Mouse (Mus musculus) embryo, embryonic 10.5 days (tissue): ENCODE data around the gene Ptgds.

Experiments used
- DNase-seq: peaks from one replicate; pipeline ENCODE4 v3.0.0-alpha.2; 2015; ENCODE audit warnings: low spot score

Gene Ptgds

GRCm38 (mm10) chr2:25442682-25443081 lies 27.2 kb downstream of the Ptgds start:
- DNase-seq = no peak

GRCm38 (mm10) chr2:25441067-25441466 lies 28.8 kb downstream of the Ptgds start:
- DNase-seq = no peak

- no peak for DNase-seq
Observed at GRCm38 (mm10) chr2:25436286-25436820, 33.5 kb downstream of the Ptgds start.

- DNase-seq = no peak
Observed at GRCm38 (mm10) chr2:25434292-25434691, 35.6 kb downstream of the Ptgds start.

GRCm38 (mm10) chr2:25433101-25433500 lies 36.7 kb downstream of the Ptgds start:
- no peak for DNase-seq

GRCm38 (mm10) chr2:25432326-25433098 lies 37.3 kb downstream of the Ptgds start:
- DNase-seq = no peak

- DNase-seq = peak; percentile 9
Observed at GRCm38 (mm10) chr2:25431308-25431855, 38.5 kb downstream of the Ptgds start.

GRCm38 (mm10) chr2:25430395-25431233 lies 39.2 kb downstream of the Ptgds start:
- no peak for DNase-seq

- DNase-seq = no peak
Observed at GRCm38 (mm10) chr2:25429435-25430180, 40.2 kb downstream of the Ptgds start.

- peak; percentile 96 for DNase-seq
Observed at GRCm38 (mm10) chr2:25428442-25429236, 41.2 kb downstream of the Ptgds start, which contains the start of gene Abca2. TSS of gene Abca2 (plus strand) at chr2:25428703.

GRCm38 (mm10) chr2:25427256-25427655 lies 42.6 kb downstream of the Ptgds start:
- no peak for DNase-seq

- peak; percentile 91 for DNase-seq
Observed at GRCm38 (mm10) chr2:25426721-25427191, 43.1 kb downstream of the Ptgds start.

GRCm38 (mm10) chr2:25425481-25425880 lies 44.4 kb downstream of the Ptgds start:
- DNase-seq = no peak

GRCm38 (mm10) chr2:25423626-25424025 lies 46.2 kb downstream of the Ptgds start:
- DNase-seq = no peak

- no peak for DNase-seq
Observed at GRCm38 (mm10) chr2:25422587-25423410, 47.0 kb downstream of the Ptgds start, which contains the start of gene Fut7. TSS of gene Fut7 (plus strand) at chr2:25423267.

- DNase-seq = peak; percentile 83
Observed at GRCm38 (mm10) chr2:25421896-25422295, 48.0 kb downstream of the Ptgds start.

- DNase-seq = no peak
Observed at GRCm38 (mm10) chr2:25417426-25417825, 52.4 kb downstream of the Ptgds start.
